Mouse (Mus musculus) MEL (cell line): ENCODE data around the gene Slfn4.

Experiments
- CTCF ChIP-seq, 3 experiments: IDR thresholded peaks in 2 of 3; conservative IDR thresholded peaks in 1 of 3; 2 replicates each; pipeline ENCODE4 v1.5.1; 2011 to 2012; ENCODE audit warnings: low read length in 3 of 3, low read depth in 2 of 3, mild to moderate bottlenecking in 2 of 3, improper control_type of control experiment in 1 of 3, inconsistent platforms in 1 of 3, mixed read lengths in 1 of 3, moderate library complexity in 1 of 3; ENCODE audit not compliant: control insufficient read depth in 1 of 3, insufficient read depth in 1 of 3, poor library complexity in 1 of 3, severe bottlenecking in 1 of 3
- E2F4 ChIP-seq: IDR thresholded peaks from 2 replicates; pipeline ENCODE4 v1.6.1; 2011; ENCODE audit warnings: low read depth, low read length, improper control_type of control experiment, borderline replicate concordance
- EP300 ChIP-seq, 2 experiments: IDR thresholded peaks; 2 replicates each; pipeline ENCODE4 v1.6.1; 2011; ENCODE audit warnings: improper control_type of control experiment in 2 of 2, low read length in 2 of 2, low read depth in 1 of 2, mild to moderate bottlenecking in 1 of 2
- GATA1 ChIP-seq: IDR thresholded peaks from 2 replicates; pipeline ENCODE4 v1.6.1; 2011; ENCODE audit warnings: low read depth, low read length, improper control_type of control experiment
- MAFK ChIP-seq: IDR thresholded peaks from 2 replicates; pipeline ENCODE4 v1.6.1; 2011; ENCODE audit warnings: low read depth, mild to moderate bottlenecking, low read length, improper control_type of control experiment, borderline replicate concordance
- POLR2A ChIP-seq, 2 experiments: IDR thresholded peaks; 2 replicates each; pipeline ENCODE4 v1.6.1; 2011 to 2012; ENCODE audit warnings: low read length in 2 of 2, mild to moderate bottlenecking in 2 of 2, control low read depth in 1 of 2, improper control_type of control experiment in 1 of 2, low read depth in 1 of 2, moderate library complexity in 1 of 2; ENCODE audit not compliant: control insufficient read depth in 1 of 2, insufficient read depth in 1 of 2, poor library complexity in 1 of 2
- TCF12 ChIP-seq: IDR thresholded peaks from 2 replicates; pipeline ENCODE4 v1.6.1; 2014; ENCODE audit warnings: low read depth, mild to moderate bottlenecking, inconsistent platforms, low read length, improper control_type of control experiment, moderate library complexity

DNA sequence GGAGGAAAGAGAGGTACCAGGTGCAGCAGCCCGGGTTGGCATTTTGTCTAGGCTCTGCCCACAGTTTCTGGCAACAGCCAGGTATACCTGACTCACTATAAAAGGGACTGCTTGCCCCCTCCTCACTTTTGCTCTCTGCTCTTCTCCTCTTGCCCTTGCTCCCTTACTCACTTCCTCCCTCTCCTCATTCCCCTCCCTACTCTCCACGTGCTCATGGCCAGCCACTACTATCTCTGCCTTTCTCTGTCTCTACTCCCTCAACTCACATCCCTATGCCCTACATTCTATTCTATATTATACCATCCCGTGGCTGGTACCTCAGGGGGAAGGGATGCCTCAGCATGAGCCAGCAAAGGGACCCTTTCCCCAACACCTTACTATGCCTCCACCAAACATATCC lies 49.8 kb downstream of the Slfn4 start:
- TF ChIP-seq CTCF (IDR thresholded peaks at IDR 0.05 in 2 of 3, conservative IDR thresholded peaks at IDR 0.05 in 1 of 3; ENCODE audit: control insufficient read depth in 1 of 3, insufficient read depth in 1 of 3, low read depth in 2 of 3, low read length in 3 of 3, poor library complexity in 1 of 3, severe bottlenecking in 1 of 3) (no peak), MAFK (no peak), GATA1 (no peak), POLR2A (IDR thresholded peaks at IDR 0.05; ENCODE audit: control insufficient read depth in 1 of 2, insufficient read depth in 1 of 2, low read depth in 1 of 2, low read length in 2 of 2, poor library complexity in 1 of 2) (peak in 1 of 2 experiments; percentile 17; a peak in 1 of 4 replicates), E2F4 (no peak; the same call in 1 of the 2 replicates), TCF12 (no peak), EP300 (IDR thresholded peaks at IDR 0.05; ENCODE audit: low read depth in 1 of 2, low read length in 2 of 2) (no peak)
